Mouse (Mus musculus) liver, embryonic 14.5 days (tissue): ENCODE results near the gene Yipf6. TPM values are rescaled to one million over a fixed set of nuclear protein-coding genes. Genes with fewer than 3 reads are reported as not detected.
A peak's percentile ranks its signal among the peaks of the same experiment; 100 is the strongest.
"Not testable (repeated sequence)": the region's sequence is repeated elsewhere in the genome, so short reads cannot be mapped to it uniquely, and the experiment has no call there.

Source experiments
- ATAC-seq: fragments of 200-750 bp; cut with Nextera tagmentation; 2 replicates; pipeline ENCODE4 v1.8.0; 2017; ENCODE audit warnings: moderate number of reproducible peaks, mild to moderate bottlenecking, moderate library complexity; ENCODE audit not compliant: insufficient read depth
- DNase-seq, 3 experiments: peaks; one replicate each; pipeline ENCODE4 v3.0.0-alpha.2; 2012 to 2013; ENCODE audit warnings: low read depth in 3 of 3, low spot score in 3 of 3
- H3K27ac ChIP-seq: fragments of 300-500 bp; sonication (generic); 2 replicates; pipeline ENCODE4 v1.5.1; 2014; ENCODE audit warnings: moderate library complexity, mild to moderate bottlenecking, control low read depth, inconsistent platforms
- H3K27me3 ChIP-seq: fragments of 300-500 bp; sonication (generic); 2 replicates; pipeline ENCODE4 v1.6.1; 2014; ENCODE audit warnings: mild to moderate bottlenecking, low read length, moderate library complexity; ENCODE audit not compliant: control insufficient read depth, insufficient read depth
- H3K36me3 ChIP-seq: fragments of 300-500 bp; sonication (generic); replicated peaks from 2 replicates; pipeline ENCODE4 v1.6.1; 2014; ENCODE audit warnings: low read depth; ENCODE audit not compliant: control insufficient read depth, insufficient read depth
- H3K4me1 ChIP-seq, 2 experiments: fragments of 200-500 bp in 1 of 2; fragments of 300-500 bp in 1 of 2; sonication (generic) in 1 of 2; replicated peaks; 2 replicates each; pipeline ENCODE4 v1.6.1; 2012 to 2014; ENCODE audit warnings: antibody characterized with exemption in 1 of 2, inconsistent platforms in 1 of 2, low read length in 1 of 2; ENCODE audit not compliant: control insufficient read depth in 2 of 2, insufficient read depth in 2 of 2
- H3K4me2 ChIP-seq: fragments of 300-500 bp; sonication (generic); 2 replicates; pipeline ENCODE4 v1.6.1; 2014; ENCODE audit warnings: low read depth, mild to moderate bottlenecking, control low read depth, moderate library complexity
- H3K4me3 ChIP-seq, 2 experiments: fragments of 200-500 bp in 1 of 2; fragments of 300-500 bp in 1 of 2; sonication (generic) in 1 of 2; 2 replicates each; pipeline ENCODE4 v1.5.1; 2012 to 2014; ENCODE audit warnings: low read depth in 2 of 2, low read length in 2 of 2, mild to moderate bottlenecking in 2 of 2, control low read depth in 1 of 2, inconsistent platforms in 1 of 2, moderate library complexity in 1 of 2; ENCODE audit not compliant: insufficient read depth in 1 of 2
- H3K9ac ChIP-seq: fragments of 300-500 bp; sonication (generic); replicated peaks from 2 replicates; pipeline ENCODE4 v1.6.1; 2014; ENCODE audit warnings: mild to moderate bottlenecking, control low read depth, moderate library complexity
- H3K9me3 ChIP-seq: fragments of 300-500 bp; sonication (generic); 2 replicates; pipeline ENCODE4 v1.6.1; 2016; ENCODE audit warnings: low read length, mixed read lengths; ENCODE audit not compliant: control insufficient read depth
- CTCF ChIP-seq: IDR thresholded peaks from 2 replicates; pipeline ENCODE4 v1.5.1; 2016; ENCODE audit warnings: antibody characterized with exemption, low read depth, control low read depth
- EP300 ChIP-seq: IDR thresholded peaks from 2 replicates; pipeline ENCODE4 v1.6.1; 2016; ENCODE audit warnings: antibody characterized with exemption, low read depth
- WGBS: fragments of 180-500 bp; shearing (Covaris S2); extraction: QIAGEN DNeasy Blood & Tissue Kit; methylation state at CpG from one replicate; pipeline ENCODE4 v1.1.7; 2014; ENCODE audit not compliant: insufficient replicate concordance; 5-methylcytosine and 5-hydroxymethylcytosine counted together
- polyA plus RNA-seq, 2 experiments: library from polyadenylated mRNA; depleted of rRNA in 1 of 2; stranded (reverse) in 1 of 2; unstranded in 1 of 2; fragments of >200 nt; fragmentation: Nextera tagmentation in 1 of 2; extraction: Ambion mirVana in 1 of 2; gene quantifications; 2 replicates each; pipeline versions ENCODE4 v1.2.1 to v1.2.3; 2012 to 2014

Gene Yipf6
- polyA plus RNA-seq, 2 experiments: 7.6 to 11.8 TPM

GRCm38 (mm10) chrX:98986611-98987010, 50.5 kb downstream of the Yipf6 start:
- WGBS: 42% methylated on average over 5 of the region's 5 CpGs

GRCm38 (mm10) chrX:98989574-98989973, 53.5 kb downstream of the Yipf6 start:
- Histone ChIP-seq H3K9me3 (no peaks in the 10 kb centered on the region), H3K27ac (no peak overlapping the region), H3K36me3 (no peaks in the 10 kb centered on the region), H3K4me2 (no peak overlapping the region), H3K27me3 (no peaks in the 10 kb centered on the region), H3K4me1 (no peaks in the 10 kb centered on the region), H3K4me3 (no peak overlapping the region), H3K9ac (no peak overlapping the region)
- no peak for ATAC-seq
- 16% methylated on average over 6 of the region's 6 CpGs for WGBS
- peak; percentile 2 to 7 (median 6) for DNase-seq
- TF ChIP-seq CTCF (peak; percentile 68), EP300 (no peak)

More at GRCm38 (mm10) chrX:98986611-98987010, 50.5 kb downstream of the Yipf6 start:
- not testable (repeated sequence) for H3K27me3 ChIP-seq, ATAC-seq, H3K4me1 ChIP-seq, H3K4me2 ChIP-seq, H3K36me3 ChIP-seq, DNase-seq, H3K9me3 ChIP-seq, H3K9ac ChIP-seq, H3K4me3 ChIP-seq, H3K27ac ChIP-seq
- TF ChIP-seq CTCF: peak; percentile 71

Other genes starting within 250 kb of the Yipf6 start
- 0.16 and 0.38 TPM in 2 replicates for gene Ophn1, start 45.3 kb upstream of the Yipf6 start, polyA plus RNA-seq (2012; rRNA removed)
- 0.89 and 1.9 TPM in 2 replicates for gene Ophn1, start 45.3 kb upstream of the Yipf6 start, polyA plus RNA-seq (2014; fragmentation: Nextera tagmentation; extraction: Ambion mirVana)
- 2.2 and 2.7 TPM in 2 replicates for gene Stard8, start 66.9 kb downstream of the Yipf6 start, polyA plus RNA-seq (2012; rRNA removed)
- gene Stard8, start 66.9 kb downstream of the Yipf6 start, polyA plus RNA-seq (2014; fragmentation: Nextera tagmentation; extraction: Ambion mirVana): 2.0 TPM in 2 replicates
- gene Efnb1, start 199.8 kb downstream of the Yipf6 start, polyA plus RNA-seq (2012; rRNA removed): 3.6 and 3.8 TPM in 2 replicates
- gene Efnb1, start 199.8 kb downstream of the Yipf6 start, polyA plus RNA-seq (2014; fragmentation: Nextera tagmentation; extraction: Ambion mirVana): 2.4 and 3.5 TPM in 2 replicates